Mouse (Mus musculus): ENCODE data around the gene Heatr5a. TPM values are rescaled to one million over a fixed set of nuclear protein-coding genes. Genes with fewer than 3 reads are reported as not detected.

Gene Heatr5a
- polyA plus RNA-seq (2012): 4.6 and 5.6 TPM in 2 replicates

GRCm38 (mm10) chr12:51971070-51971664 lies at the start of gene Heatr5a:
Gene Heatr5a (minus strand): TSS chr12:51971321.

GRCm38 (mm10) chr12:52005877-52006632 lies 34.9 kb upstream of the Heatr5a start, which contains the start of gene Dtd2:
Gene Dtd2 (minus strand): TSS chr12:52006501.

GRCm38 (mm10) chr12:51829290-51830076 lies 141.6 kb downstream of the Heatr5a start, which contains the start of gene Hectd1:
Gene Hectd1 (minus strand): TSS chr12:51829536.

Other genes starting within 250 kb of the Heatr5a start
- 7.6 and 10.7 TPM in 2 replicates for gene Hectd1, start 141.8 kb downstream of the Heatr5a start, polyA plus RNA-seq (2012)
- gene Dtd2, start 35.2 kb upstream of the Heatr5a start, polyA plus RNA-seq (2012): 7.1 and 8.3 TPM in 2 replicates
- gene Gpr33, start 56.7 kb upstream of the Heatr5a start, polyA plus RNA-seq (2012): not detected in 2 replicates
- 10.0 and 11.4 TPM in 2 replicates for gene Nubpl, start 126.4 kb upstream of the Heatr5a start, polyA plus RNA-seq (2012)